Mouse (Mus musculus) adrenal gland (tissue): ENCODE measurements around the gene Ccdc60.

ENCODE experiments used
- intact Hi-C: fragments of 180-260 bp; cut with DNase I; formaldehyde crosslinking; loops from one replicate; pipeline ENCODE4 v1.15.1; 2025

Gene Ccdc60

GRCm38 (mm10) chr5:116080736-116081135 lies 208.0 kb downstream of the Ccdc60 start:
- intact Hi-C loops = no loop called here
